Mouse (Mus musculus) E14TG2a.4 (cell line): ENCODE results near the gene Slc13a4.

Source experiments
- CTCF ChIP-seq: conservative IDR thresholded peaks from 2 replicates; pipeline ENCODE4 v1.5.1; 2014; ENCODE audit warnings: low read length
- NANOG ChIP-seq: IDR thresholded peaks from 2 replicates; pipeline ENCODE4 v1.6.1; 2014; ENCODE audit warnings: borderline replicate concordance, low read length, mixed read lengths
- POU5F1 ChIP-seq: IDR thresholded peaks from 2 replicates; pipeline ENCODE4 v1.6.1; 2014; ENCODE audit warnings: low read length, borderline replicate concordance

DNA sequence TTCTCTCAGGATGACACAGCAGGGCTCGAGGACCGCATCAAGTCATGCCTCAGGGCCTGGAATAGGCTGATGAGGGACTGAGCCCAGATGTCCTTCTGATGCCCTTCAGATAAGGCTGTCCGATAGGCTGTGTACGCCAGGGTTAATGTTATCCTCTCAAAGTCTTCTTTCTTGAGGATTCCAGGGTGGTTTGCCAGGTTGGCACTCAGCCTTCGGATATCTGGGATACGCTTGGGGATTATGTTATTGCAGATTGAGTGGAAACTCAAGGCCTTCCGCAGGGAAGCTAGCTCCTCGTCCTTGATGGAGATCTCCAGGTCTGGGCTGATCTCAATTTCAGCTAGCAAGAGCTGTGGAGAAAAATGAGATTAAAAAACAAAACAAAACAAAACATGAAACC, 5.6 kb upstream of the Slc13a4 start:
- TF ChIP-seq CTCF (no peak), NANOG (no peak), POU5F1 (no peak)
